Mouse (Mus musculus): ENCODE data around the gene Cenpx.

Gene Cenpx

DNA sequence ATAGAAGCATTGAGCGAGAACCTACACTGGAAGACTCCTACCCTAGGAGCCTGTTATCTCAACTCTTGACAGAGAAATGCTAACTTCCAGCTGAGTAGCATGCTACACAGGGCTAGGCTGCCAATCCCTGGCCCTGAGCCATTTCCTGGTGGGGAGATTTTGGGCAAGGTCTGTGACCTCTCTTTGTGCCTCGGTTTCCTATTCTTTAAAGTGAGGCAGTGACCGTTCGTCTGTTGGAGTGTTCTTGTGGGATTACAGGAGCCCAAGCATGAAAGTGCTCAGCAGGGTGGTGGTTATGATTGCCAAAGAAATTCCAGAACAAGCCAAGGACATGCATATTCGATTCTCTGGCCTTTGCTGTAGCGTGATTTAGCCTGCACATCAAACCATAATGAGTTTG, 50.8 kb downstream of the Cenpx start:
- DNase-seq (ENCODE audit: low spot score in 2 of 2), result no peak

DNA sequence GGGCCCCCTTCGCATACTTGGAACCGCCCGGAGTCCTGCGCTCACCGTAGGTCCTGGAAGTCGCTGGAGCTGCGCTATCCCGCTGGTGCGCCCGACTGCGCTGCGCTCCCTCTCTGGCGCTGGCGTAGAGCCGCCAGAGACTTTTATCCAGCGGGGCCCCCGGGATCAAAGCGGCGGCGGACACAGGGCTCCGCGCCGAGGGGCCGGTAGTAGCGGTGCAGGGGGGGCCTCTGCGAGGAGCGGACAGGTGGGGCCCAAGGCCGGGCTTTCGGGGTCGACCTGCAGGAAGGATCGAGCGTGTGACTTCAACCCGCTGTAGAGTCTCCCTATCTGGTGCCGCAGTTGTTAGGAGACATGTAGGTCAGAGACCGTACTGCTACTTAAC, 52.5 kb downstream of the Cenpx start, which contains the start of gene Notum:
TSS of gene Notum (minus strand) at position 100 of the 385 bp plus-strand sequence.
- no peak for DNase-seq (ENCODE audit: low spot score in 2 of 2)
